8 mouse cellular contexts compared by ENCODE assay signal in the genomic region with DNA sequence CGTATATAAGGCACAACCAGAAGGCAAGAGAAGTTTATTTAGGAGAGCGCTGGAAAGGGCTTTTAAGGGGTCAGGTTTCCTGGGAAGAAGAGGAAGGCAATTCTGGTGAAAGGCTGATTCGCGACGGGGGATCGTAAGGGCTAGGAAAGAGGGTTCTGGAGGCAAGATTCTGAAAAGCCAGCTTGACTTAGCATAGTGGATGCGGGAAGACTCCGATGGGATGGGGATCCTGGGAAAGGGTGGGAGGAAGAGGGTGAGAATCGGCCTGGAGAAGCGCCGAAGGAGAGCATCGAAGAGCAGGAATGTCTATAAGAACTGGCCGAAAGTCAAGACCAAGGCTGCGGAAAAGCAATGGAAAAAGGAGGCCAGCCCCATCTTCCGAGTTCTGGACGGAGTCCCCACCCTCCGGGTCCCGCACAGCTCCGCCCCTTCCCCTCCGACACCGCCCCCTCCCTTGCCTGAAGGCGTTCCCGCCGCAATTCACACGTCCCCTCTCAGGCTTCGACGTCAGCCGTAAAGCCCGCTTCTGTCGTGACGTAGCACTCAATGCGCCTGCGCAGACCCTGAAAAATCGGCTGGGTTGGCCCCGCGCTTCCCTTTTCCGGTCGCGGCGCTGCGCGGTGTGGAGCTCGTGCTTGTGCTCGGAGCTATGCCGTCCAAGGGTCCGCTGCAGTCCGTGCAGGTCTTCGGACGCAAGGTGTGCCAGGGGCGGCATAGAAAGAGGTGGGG. TPM values are rescaled to one million over a fixed set of nuclear protein-coding genes. Genes with fewer than 3 reads are reported as not detected.
DNase-seq lines count a peak whose midpoint lies in the region; ATAC-seq lines count a peak whose summit lies in the region.

A gene (plus strand): TSS at position 498 of the 729 bp plus-strand sequence.

- peak within 1 kb of the TSS; percentile 99 for H3K4me3 ChIP-seq in megakaryocyte, embryonic 14.5 days (replicated peaks)

- peaks cover 36% of the 10 kb centered on the region for H3K36me3 ChIP-seq in megakaryocyte, embryonic 14.5 days (replicated peaks; ENCODE audit: low read length)

- peaks cover 43% of the 10 kb centered on the region for H3K4me1 ChIP-seq in megakaryocyte, embryonic 14.5 days

- DNase-seq in ZHBTc4 (ENCODE audit: low read depth, low spot score), result peak; percentile 98
- DNase-seq in gastrocnemius, adult 8-10 months (ENCODE audit: low spot score in 2 of 2), result peak; percentile 91 to 94
- peak; percentile 92 for DNase-seq in hindlimb bud, embryonic 11.5 days (ENCODE audit: extremely low spot score, low read depth, low spot score)
- DNase-seq in left cerebral cortex, adult 8-10 months (ENCODE audit: low spot score in 2 of 2), result peak; percentile 93 to 96
- peak; percentile 98 to 99 for DNase-seq in right cerebral cortex, postnatal 10 days (ENCODE audit: low spot score in 2 of 2)
- peak; percentile 96 for DNase-seq in urinary bladder, postnatal 25 days (ENCODE audit: low spot score)

- ATAC-seq in common myeloid progenitor, adult 5-6 weeks (replicated peaks; ENCODE audit: low read depth, poor library complexity, severe bottlenecking), result peak; percentile 96

- H3K9me3 ChIP-seq in megakaryocyte, embryonic 14.5 days, result no peaks in the 10 kb centered on the region

- no peaks in the 10 kb centered on the region for H3K27me3 ChIP-seq in megakaryocyte, embryonic 14.5 days (replicated peaks)

RNA-seq across cellular contexts. Expression of the gene that starts here (rescaled TPM):
- total RNA-seq in common myeloid progenitor, adult 5-6 weeks (2017), result 960 and 1,032 TPM in 2 replicates
- 100 to 1,000 TPM; 442 to 558 (median 490) TPM for total RNA-seq in gastrocnemius, adult 8-10 months (2022)
- 100 to 1,000 TPM; 521 to 591 (median 572) TPM for total RNA-seq in left cerebral cortex, adult 8-10 months (2022)
- 495 and 2,789 TPM in 2 replicates for polyA plus RNA-seq in megakaryocyte, embryonic 14.5 days (2012; ENCODE audit: insufficient read depth, low replicate concordance)

Comparison
In these comparisons a context has a peak if more than half of its experiments do, and no peak if none do; other contexts are left out.
1. Peak in every context shown above with its lines: DNase-seq, ATAC-seq and H3K4me3 ChIP-seq.